Mouse (Mus musculus) 3T3-L1 (cell line): Measurements from ENCODE around the gene Clec11a.

Source experiments
- DNase-seq: peaks from one replicate; pipeline ENCODE4 v3.0.0-alpha.2; 2015; ENCODE audit warnings: low read depth, low spot score

Gene Clec11a

DNA sequence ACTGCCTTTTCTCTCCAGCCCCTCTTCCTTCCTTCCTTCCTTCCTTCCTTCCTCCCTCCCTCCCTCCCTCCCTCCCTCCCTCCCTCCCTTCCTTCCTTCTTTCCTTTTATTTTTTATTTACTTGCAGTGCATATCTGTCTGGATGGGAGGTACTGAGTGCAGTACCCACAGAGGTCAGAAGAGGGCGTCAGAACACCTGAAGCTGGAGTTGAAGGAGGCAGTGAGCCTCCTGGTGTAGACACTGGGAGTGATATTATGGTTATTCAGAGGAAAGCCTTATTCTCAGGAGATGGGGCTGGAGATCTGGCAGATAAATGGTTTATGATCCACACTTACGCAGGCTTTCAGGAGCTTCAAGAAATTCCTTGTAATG lies 29.5 kb downstream of the Clec11a start:
- DNase-seq, result peak; percentile 41

DNA sequence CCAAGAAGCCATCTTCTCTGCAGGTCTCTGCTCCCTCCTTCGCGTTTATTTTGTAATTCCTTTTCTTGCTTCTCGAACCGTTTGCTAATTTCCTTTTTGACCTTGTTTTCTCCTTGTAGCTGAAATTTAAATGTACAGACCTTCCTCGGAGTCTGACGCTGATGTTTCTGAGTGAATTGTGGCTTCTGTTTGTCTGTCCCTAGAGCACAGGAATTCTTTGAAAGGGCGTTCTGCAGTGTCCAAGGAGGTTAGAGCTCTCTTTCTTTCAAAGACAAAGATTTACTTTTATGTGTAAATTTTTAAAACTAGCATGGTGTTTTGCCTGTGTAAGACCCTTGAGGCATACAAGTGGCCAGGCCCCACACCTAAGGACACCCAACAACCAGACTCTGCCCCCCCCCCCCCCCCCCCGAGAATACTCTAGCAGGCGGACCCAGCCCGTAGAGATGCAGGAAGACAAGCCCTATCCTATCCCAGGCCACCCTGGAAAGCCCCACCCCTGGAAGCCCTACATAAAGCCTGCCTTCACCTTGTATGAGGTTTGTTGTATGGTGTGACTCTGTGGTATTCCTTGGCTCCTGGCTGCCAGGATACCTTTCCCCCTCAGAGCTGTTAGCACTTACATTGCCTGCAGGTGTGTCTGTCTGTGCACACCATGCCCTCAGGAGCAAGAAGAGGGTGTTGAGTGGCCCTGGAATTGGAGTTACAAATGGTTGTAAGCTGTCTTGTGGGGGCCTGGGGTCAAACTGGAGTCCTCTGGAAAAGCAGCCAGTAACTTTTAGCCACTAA lies 30.0 kb downstream of the Clec11a start:
- no peak for DNase-seq

DNA sequence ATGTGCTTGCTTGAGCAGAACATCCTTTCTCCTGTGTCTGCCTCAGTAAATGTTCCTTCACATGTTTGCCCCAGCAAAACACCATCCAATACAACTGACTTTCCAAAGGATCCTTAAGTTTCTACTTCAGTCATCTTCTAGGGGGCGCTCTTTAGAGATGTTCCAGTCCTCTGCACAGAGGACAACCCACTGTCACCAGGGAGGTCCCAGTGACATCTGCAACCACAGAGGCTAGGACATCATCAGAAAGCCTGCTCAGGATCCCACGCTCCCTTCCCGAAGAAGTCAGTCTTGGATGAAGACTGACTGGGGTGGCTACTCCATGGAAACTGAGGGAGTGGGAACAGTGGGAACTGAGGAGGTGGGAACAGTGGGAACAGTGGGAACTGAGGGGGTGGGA lies 31.2 kb downstream of the Clec11a start:
- no peak for DNase-seq

DNA sequence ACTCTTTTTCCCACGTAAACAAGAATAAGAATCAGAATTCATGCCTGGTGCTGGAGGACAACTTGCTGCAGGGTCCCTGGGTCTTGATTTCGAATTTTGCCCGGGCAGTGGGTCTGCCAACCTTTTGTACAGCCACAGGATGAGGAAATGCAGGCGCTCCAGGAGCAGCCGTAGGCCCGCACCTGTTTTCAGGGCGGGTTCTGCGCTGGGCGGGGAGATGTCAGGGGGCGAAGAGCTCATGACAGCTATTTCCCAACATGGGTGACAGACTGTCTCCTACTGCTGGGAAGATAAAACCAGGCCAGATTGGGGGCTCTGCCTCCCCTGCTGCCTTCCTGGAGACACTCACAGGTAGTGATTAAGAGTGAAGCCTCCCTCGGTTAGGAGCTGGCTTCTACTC lies 32.6 kb downstream of the Clec11a start:
- no peak for DNase-seq

DNA sequence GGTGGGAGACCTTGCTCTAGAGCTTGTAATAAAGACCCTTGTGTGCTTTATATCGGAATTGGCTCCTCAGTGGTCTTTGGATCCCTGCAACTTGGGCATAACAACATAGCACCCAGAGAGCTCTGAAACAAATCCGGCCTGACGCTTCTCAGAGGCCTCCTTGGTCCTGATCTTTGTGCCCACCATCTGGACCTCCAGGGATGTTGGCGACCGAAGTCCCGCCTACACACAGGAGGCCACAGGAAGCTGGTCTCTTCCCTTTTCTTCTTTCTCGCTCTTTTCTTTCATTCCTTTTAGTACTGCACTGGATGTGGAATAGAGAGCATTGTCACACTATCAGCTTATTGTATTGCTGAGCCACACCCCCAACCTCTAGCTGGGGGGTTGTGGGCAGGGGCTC lies 33.3 kb downstream of the Clec11a start:
- DNase-seq, result no peak

DNA sequence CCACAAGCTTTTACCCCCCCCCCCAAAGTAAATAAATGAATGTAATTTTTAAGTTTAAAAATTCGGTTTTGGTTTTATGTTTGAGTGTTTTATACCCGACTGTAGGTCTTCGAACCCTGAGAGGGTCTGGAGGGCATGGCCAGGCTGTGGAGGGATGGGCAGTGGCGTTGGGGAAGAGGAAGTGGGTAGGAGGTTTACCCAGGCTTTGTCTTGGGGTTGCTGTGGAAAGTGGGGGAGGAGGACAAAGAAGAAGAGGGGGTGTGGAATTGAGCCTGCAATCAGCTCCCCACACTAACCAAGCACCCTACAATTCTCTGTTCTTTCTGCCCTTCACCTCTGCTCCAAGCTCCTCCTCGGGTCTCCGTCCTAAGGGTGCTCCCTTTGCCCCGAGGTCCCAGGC lies 34.2 kb downstream of the Clec11a start:
- no peak for DNase-seq

DNA sequence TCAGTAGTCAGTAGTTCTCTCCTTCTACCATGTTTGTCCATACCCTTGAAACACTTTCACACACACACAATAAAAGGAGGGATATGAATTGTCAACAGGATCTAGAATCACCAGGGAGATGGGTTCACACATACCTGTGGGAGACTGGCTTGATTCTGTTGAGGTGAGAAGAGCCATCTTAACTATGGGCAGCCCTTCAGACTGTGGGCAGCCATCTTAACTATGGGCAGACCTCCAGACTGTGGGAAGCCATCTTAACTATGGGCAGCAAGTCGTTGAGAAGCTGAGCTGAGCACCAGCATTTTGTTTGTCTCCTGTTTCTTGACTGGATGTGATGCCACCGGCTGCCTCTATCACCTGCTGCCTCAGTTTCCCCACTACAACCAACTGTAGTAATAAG lies 35.4 kb downstream of the Clec11a start:
- DNase-seq, result peak; percentile 71

DNA sequence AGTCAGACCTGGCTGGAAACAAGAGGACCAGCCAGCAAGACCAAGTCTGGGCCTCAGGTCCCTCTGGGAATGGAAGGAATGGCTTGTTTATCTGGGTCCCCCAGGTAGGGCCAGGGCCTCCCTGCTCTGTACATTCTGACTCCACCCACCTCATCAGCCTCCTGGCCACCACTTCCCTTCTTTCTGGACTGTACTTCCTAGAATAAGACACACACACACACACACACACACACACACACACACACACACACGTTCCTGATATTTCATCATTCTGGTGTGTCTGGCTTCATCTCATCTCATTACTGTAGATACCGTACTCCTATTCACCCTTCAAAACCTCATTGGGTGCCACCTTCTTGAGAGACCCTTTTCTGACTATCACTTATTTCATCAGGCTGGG lies 37.3 kb downstream of the Clec11a start:
- no peak for DNase-seq

DNA sequence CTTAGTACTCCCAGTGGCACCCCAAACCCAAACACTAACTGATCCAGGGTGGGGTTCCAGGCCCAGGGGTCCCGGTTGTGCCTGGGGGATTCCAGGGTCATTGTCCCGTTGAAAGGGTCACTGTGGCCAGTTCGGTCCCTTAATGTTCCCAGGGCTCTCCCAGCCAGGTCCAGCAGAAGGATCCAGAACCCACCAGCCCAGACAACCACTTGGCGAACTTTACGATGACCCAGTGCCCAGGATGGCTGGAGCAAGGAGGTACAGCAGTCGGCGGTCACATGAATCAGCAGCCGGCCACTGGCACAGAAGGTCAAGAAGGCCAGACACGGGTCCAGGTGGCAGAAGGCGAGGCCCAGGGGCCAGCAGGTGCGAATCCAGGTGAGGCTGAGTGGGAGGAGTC lies 38.6 kb downstream of the Clec11a start:
- no peak for DNase-seq

DNA sequence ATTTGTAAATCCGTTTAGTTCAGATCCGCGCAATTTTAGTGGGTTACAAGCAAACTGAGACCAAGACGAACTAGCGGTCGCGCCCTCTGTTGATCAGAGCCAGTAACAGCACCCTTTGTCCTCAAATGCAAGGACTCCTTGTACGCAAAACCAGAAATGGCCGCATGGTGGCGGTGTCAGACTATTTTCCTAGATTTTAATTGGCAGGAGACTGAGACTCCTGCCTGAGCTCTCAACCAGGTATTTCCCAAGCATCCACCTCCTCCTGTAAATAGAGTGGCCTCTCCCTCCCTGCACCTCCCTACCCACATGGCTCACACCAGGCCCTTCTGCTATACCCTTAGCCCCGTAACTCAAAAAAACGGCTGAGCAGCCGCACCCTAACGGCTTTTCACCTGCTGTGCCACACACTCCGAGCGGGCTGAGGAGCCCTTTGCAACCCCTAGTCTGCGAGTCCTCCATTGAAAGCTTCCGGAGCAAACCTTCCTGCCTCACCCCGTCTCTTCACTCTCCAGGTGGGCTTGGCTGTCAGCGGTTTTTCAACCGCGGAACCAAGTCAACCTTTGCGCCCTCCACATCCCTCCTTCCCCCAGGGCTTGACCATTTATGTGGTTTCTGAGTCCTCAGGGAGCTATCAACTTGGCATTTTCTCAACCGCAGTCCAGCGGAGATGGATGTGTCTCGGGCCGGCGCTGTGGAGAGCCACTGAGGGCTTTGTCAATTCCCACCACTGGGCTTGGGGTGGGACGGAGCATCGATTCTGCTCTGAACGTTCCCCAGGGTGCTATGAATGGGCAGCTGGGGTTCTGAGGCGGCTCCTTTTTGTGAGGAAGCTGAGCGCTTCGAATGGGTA lies 43.7 kb downstream of the Clec11a start:
- DNase-seq, result peak; percentile 93

DNA sequence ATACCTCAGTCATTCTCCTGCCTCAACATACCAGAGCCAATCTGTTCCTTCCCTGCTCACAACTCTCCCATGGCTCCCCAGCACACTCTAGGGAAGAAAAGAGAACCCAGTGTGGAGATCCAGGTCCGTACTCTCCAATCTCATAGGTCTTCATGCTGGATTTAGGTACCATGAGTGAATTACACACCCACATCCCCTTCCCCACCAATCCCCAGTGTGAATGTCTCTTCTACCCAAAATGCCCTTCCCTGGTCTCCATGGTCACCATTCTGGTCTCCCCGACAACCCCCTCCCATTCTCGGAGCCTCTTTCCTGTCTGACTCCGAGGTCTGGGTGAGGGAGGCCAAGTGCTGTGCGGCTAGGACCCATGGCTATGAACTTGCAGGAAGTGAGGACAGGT lies 45.6 kb downstream of the Clec11a start, which contains the start of gene Gm15517:
Gene Gm15517, plus strand, starts transcription at position 301 of the 400 bp plus-strand sequence.
- DNase-seq, result no peak

DNA sequence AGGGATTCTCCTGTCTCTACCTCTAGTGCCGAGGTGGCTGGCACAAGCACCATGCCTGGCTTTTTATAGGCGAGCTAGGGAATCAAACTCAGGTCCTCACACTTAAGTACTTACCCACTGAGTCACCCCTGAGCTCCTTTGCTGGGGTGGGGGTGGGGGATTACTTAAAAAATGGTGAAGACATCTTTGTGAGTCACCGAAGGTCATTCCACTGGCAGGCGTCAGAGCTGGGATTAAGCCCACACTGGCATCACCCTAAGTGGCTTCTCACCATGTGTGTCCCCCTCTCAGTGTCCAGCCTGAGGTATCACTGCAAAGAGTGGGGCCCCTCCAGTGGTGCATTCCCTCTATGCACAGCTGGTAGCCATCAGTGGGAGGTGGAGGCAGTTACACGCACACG lies 46.3 kb downstream of the Clec11a start:
- peak; percentile 26 for DNase-seq

DNA sequence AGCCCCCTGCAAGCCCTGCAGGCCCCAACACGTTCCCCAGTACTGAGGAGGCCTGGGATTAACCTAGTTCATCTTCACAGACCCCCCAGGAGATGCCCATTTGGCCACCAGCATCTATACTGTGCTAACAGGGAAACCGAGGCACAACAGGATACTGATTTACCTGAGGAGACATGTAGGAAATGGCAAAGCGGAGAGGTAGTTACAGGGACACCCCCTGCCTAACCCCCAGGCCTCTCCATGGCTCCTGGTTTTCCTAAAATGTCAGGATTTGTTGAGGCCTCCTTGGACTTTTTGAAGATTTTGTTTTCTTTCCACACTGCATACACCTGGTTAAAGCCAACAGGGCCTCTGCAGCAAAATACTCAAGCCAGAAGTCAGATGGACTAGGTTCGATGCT lies 49.4 kb downstream of the Clec11a start, which contains the start of gene Acp4:
Gene Acp4, minus strand, starts transcription at position 101 of the 400 bp plus-strand sequence.
- no peak for DNase-seq

DNA sequence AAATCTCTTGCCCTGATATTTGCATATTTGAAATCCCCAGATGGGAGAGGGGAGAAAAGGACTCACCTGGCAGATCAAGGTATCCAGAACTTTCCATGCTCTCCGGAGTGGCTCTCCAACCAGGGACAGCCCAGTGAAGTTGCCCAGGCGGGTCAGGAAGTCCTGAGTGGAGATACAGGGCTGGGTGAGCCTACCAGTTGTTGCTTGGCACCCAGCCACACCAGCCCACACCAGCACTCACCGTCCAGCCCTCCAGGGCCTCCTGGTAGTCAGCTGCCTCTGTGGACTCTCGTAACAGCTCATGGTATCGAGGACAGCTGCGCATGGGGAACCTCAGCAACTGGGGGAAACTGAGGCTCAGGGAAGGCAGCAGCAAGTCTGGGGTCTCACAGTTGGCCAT lies 51.8 kb downstream of the Clec11a start:
- DNase-seq, result no peak

DNA sequence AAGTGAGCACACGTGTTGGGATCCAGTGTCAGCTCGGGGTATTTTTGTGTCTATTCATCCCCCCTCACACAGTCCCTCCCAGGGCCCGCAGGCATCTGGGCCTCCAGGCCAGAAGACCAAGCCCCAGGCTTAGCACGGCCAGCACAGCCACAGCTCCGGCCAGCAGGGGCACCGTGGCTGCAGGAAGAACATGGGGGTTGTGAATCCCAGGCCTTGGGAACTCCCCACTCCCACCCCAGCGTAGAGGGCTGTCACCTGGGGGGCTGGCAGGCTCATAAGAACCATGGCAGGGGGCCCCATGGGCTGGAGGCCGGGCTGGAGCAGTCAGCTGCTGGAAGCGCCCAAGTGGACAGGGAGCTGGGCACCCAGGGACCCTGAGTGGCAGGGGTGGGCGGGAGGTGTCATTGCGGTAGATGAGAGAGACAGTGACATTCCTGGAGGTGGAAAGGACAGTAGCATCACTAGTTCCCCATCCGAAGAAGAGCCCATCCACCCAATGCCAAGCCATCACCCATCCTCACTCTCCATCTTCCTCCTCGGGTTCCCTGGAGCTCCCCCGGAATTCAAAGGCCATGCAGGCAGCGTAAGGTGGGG lies 53.6 kb downstream of the Clec11a start:
- no peak for DNase-seq
